Mouse (Mus musculus) kidney, embryonic 15.5 days (tissue): Measurements from ENCODE around the gene Dock10. TPM values are rescaled to one million over a fixed set of nuclear protein-coding genes. Genes with fewer than 3 reads are reported as not detected.

ENCODE experiments used
- ATAC-seq: fragments of 200-750 bp; cut with Nextera tagmentation; replicated peaks from 2 replicates; pipeline ENCODE4 v1.8.0; 2017; ENCODE audit warnings: moderate TSS enrichment; ENCODE audit not compliant: low FRiP score
- H3K27ac ChIP-seq: fragments of 300-500 bp; sonication (generic); 2 replicates; pipeline ENCODE4 v1.5.1; 2015; ENCODE audit warnings: mild to moderate bottlenecking, inconsistent platforms
- H3K27me3 ChIP-seq: fragments of 300-500 bp; sonication (generic); 2 replicates; pipeline ENCODE4 v1.6.1; 2015; ENCODE audit warnings: inconsistent platforms
- H3K36me3 ChIP-seq: fragments of 300-500 bp; sonication (generic); 2 replicates; pipeline ENCODE4 v1.6.1; 2015; ENCODE audit warnings: inconsistent platforms
- H3K4me1 ChIP-seq: fragments of 300-500 bp; sonication (generic); 2 replicates; pipeline ENCODE4 v1.6.1; 2015; ENCODE audit warnings: inconsistent platforms
- H3K4me2 ChIP-seq: fragments of 300-500 bp; sonication (generic); 2 replicates; pipeline ENCODE4 v1.6.1; 2015; ENCODE audit warnings: moderate library complexity, mild to moderate bottlenecking, inconsistent platforms
- H3K4me3 ChIP-seq: fragments of 300-500 bp; sonication (generic); replicated peaks from 2 replicates; pipeline ENCODE4 v1.5.1; 2015; ENCODE audit warnings: mild to moderate bottlenecking, inconsistent platforms
- H3K9ac ChIP-seq: fragments of 300-500 bp; sonication (generic); 2 replicates; pipeline ENCODE4 v1.6.1; 2015; ENCODE audit warnings: mild to moderate bottlenecking, inconsistent platforms
- H3K9me3 ChIP-seq: fragments of 300-500 bp; sonication (generic); replicated peaks from 2 replicates; pipeline ENCODE4 v1.6.1; 2016; ENCODE audit warnings: inconsistent platforms
- WGBS: fragments of 180-500 bp; shearing (Covaris S2); methylation state at CpG from one replicate; pipeline ENCODE4 v1.1.7; 2015; ENCODE audit warnings: mixed read lengths; 5-methylcytosine and 5-hydroxymethylcytosine counted together
- polyA plus RNA-seq: library from polyadenylated mRNA; unstranded; fragments of >200 nt; fragmentation: Nextera tagmentation; extraction: Ambion mirVana; gene quantifications from 2 replicates; pipeline ENCODE4 v1.2.1, GENCODE M21; 2015

Dock10 gene
- polyA plus RNA-seq, 1 experiment from 2014 or later, result 4.6 TPM

DNA sequence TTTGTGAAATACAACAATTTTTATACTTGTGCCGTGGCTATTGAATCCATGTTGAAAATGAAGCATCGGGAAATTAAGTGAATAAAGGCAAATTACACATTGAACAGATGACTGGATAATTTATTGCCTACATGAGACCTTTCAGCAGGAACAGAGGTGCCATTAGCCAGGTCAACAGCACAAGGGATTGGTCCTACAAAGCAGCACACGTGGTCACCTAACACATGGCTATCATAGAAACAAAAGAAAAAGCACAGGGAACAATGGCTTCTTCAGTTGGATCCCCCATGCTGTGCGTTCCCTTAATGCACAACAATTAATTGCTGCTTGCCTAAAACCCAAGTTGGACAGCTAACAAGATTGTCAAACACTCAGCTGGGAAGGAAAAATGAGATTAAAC is 133.8 kb downstream of the Dock10 start:
- WGBS, result 80% methylated on average over 4 of the region's 4 CpGs
- Histone ChIP-seq H3K4me3 (no peak overlapping the region), H3K9me3 (no peaks in the 10 kb centered on the region), H3K9ac (no peak overlapping the region), H3K27ac (no peak overlapping the region), H3K4me1 (no peaks in the 10 kb centered on the region), H3K36me3 (no peaks in the 10 kb centered on the region), H3K4me2 (no peak overlapping the region), H3K27me3 (no peaks in the 10 kb centered on the region)
- ATAC-seq, result no peak

DNA sequence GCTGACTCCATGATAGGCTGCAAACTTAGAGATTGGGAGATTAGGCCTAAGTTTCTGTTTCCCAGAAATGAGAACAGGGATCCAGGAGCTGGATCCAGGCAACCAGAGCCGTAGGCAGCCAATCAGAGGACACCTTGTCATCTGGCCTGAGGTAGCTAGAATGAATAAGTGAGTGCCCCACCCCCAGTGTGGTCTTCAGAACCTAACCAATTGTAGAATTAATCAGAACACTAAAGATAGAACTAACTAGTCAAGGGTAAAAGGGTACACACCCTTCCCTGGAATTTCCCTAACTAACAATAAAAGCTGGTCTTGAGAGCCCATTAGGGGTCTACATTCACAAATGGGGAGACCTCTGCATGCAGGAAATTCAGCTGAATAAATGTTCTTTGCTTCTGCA is 135.7 kb downstream of the Dock10 start:
- no peak overlapping the region for H3K4me2 ChIP-seq
- no peak overlapping the region for H3K27ac ChIP-seq
- H3K36me3 ChIP-seq, result no peaks in the 10 kb centered on the region
- no peaks in the 10 kb centered on the region for H3K27me3 ChIP-seq
- no peak for ATAC-seq
- H3K9ac ChIP-seq, result no peak overlapping the region
- no peak overlapping the region for H3K4me3 ChIP-seq
- WGBS, result 91% methylated on average over 1 of the region's 1 CpGs
- H3K4me1 ChIP-seq, result no peaks in the 10 kb centered on the region
- H3K9me3 ChIP-seq, result no peaks in the 10 kb centered on the region

DNA sequence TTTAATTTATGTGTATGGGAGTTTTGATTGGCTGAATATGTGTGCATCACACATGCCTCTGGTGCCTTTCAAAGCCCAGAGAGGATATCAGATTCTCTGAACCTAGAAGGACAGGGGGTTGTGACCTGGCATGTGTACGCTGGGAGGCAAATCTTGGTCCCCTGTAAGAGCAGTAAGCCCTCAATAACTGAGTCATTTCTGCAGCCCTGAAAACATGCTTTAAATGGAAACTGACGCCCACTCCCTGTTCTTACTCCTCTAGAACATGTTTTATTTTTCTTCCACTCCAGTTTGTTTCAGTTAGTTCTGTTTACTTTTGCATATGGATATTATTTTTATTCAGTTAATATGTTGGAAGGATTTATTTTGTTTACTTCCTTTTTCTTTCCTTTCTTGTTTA is 139.2 kb downstream of the Dock10 start:
- Histone ChIP-seq H3K9me3 (no peaks in the 10 kb centered on the region), H3K4me1 (no peaks in the 10 kb centered on the region), H3K9ac (no peak overlapping the region), H3K27me3 (no peaks in the 10 kb centered on the region), H3K27ac (no peak overlapping the region), H3K4me3 (no peak overlapping the region), H3K4me2 (no peak overlapping the region), H3K36me3 (no peaks in the 10 kb centered on the region)
- 69% methylated on average over 2 of the region's 2 CpGs for WGBS
- ATAC-seq, result no peak

DNA sequence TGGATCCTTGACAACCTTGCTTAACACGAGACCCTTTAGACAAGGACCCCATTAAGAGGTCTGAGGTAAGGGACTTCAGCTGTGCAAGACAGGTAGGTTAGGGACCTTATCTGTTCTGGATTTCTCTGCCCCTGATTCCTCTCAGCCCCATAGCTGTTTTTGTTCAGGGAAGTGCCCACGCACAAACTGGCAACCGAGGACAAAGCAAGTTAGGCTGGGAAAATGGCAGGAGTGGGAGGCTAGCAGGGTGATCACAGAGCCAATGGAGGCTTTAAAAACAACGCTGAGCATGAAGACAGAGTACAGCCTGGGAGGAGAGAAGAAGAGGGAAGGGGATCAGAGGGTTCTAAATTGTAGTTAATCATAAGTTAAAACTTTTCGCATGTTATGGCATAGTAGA is 141.7 kb downstream of the Dock10 start:
- no peak overlapping the region for H3K4me3 ChIP-seq
- H3K9ac ChIP-seq, result no peak overlapping the region
- no peaks in the 10 kb centered on the region for H3K36me3 ChIP-seq
- no peak overlapping the region for H3K4me2 ChIP-seq
- H3K27ac ChIP-seq, result no peak overlapping the region
- no peaks in the 10 kb centered on the region for H3K9me3 ChIP-seq
- WGBS, result 83% methylated on average over 5 of the region's 5 CpGs
- no peaks in the 10 kb centered on the region for H3K4me1 ChIP-seq
- H3K27me3 ChIP-seq, result no peaks in the 10 kb centered on the region
- ATAC-seq, result no peak

DNA sequence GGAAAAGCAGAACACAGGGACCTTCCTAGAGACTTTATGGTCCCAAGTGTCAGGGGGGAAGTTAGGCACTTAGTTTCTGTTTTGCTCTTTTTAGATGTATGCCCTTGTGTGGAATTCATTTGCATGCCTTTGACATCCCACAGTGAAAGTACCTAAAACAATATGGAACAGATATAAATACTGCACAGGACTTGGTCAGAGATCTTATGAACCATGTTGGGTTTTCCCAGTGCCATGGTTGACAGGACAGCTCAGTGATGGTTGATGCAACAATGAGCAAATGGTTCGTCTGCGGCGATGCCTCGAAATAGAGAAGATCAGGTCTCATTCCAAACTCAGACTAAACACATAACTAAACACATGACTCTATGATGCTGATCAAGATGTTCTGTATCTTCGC is 143.6 kb downstream of the Dock10 start:
- Histone ChIP-seq H3K4me1 (no peaks in the 10 kb centered on the region), H3K4me2 (no peak overlapping the region), H3K9me3 (no peaks in the 10 kb centered on the region), H3K27me3 (no peaks in the 10 kb centered on the region), H3K9ac (no peak overlapping the region), H3K27ac (no peak overlapping the region), H3K4me3 (no peak overlapping the region), H3K36me3 (no peaks in the 10 kb centered on the region)
- no peak for ATAC-seq
- 92% methylated on average over 5 of the region's 5 CpGs for WGBS

DNA sequence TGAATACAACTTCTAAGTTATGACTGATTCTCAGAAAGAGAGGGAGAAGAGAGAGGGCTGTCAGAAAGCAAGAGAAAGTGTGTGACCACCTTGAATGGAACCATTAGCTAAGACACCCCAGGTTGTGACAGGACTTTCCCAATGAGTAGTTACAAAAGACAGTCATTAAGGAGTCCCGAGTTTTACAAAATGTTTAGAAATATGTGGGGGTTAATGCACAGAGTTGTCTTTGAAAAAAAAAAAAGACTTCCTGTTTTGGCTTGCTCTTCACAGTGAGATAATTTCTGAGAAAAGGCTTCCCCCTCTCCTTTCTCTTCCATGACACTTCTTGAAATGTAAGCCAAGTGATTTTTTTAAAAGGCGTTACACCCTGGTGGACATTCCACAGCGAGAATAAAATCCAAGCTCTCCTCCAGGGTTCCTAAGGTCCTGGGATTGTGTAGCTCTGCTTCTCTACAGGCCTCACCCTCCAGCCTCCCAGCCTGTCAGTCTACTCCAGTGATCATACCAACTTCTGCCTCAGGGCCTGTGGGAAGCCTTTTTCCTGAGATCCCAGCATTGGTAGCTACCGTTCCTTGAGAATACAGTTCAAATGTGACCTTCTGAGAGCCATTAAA is 144.8 kb downstream of the Dock10 start:
- Histone ChIP-seq H3K36me3 (no peaks in the 10 kb centered on the region), H3K9ac (no peak overlapping the region), H3K4me1 (no peaks in the 10 kb centered on the region), H3K4me2 (no peak overlapping the region), H3K4me3 (no peak overlapping the region), H3K27me3 (no peaks in the 10 kb centered on the region), H3K27ac (no peak overlapping the region), H3K9me3 (no peaks in the 10 kb centered on the region)
- ATAC-seq, result no peak
- WGBS, result 66% methylated on average over 4 of the region's 4 CpGs

DNA sequence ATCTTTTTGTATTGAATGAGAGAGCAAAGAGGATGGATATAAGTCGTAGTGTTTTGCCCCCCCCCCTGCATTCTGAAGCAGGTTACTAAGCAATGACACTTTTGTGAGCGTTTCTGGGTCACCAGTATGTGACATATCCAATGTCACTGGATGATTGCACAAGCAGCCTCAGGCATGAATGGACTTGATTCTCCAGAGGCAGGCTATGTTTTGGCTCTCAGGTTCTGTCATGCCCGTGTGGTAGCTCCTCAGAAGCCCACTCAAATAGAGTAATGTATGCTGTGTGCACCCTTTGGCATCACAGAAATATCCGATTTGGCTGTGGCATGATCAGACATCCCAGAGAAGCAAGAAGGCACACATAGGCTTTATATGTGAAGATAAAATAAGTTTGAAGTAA is 150.8 kb downstream of the Dock10 start:
- 69% methylated on average over 4 of the region's 4 CpGs for WGBS
- no peak overlapping the region for H3K4me3 ChIP-seq
- H3K4me2 ChIP-seq, result no peak overlapping the region
- H3K4me1 ChIP-seq, result no peaks in the 10 kb centered on the region
- no peaks in the 10 kb centered on the region for H3K9me3 ChIP-seq
- H3K9ac ChIP-seq, result no peak overlapping the region
- H3K36me3 ChIP-seq, result no peaks in the 10 kb centered on the region
- no peaks in the 10 kb centered on the region for H3K27me3 ChIP-seq
- ATAC-seq, result no peak
- no peak overlapping the region for H3K27ac ChIP-seq

DNA sequence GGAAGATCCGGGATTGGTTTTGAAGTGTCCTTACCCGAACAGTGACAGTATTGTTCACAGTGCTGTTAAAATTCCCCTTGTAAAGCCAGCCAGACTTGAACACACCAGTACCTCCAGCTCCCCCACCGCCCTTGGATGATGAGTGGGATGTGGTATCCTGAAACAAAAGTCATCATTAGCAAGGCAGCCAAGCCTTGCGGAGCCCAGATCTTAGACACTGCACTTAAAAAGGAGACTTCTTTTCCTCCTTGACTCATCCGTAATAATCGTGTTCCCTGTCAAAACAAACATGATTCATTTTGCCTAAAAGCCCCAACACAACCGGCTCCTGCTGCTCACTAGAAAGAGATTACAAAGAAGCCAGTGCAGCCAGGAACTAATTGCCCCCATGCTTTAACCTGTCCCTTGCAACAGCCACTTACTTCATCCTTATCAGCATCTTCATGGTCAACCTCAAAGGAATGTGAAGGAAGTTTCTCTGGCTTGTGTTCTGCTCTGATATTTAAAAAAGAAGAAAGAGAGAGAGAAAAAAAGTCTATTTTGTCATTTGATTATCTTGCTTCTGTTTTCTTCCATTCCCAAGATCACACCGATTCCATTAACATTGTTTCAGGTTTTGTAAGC is 152.1 kb downstream of the Dock10 start:
- Histone ChIP-seq H3K36me3 (no peaks in the 10 kb centered on the region), H3K4me2 (no peak overlapping the region), H3K9me3 (no peaks in the 10 kb centered on the region), H3K9ac (no peak overlapping the region), H3K4me3 (no peak overlapping the region), H3K27me3 (no peaks in the 10 kb centered on the region), H3K4me1 (no peaks in the 10 kb centered on the region), H3K27ac (no peak overlapping the region)
- no peak for ATAC-seq
- WGBS, result 54% methylated on average over 8 of the region's 8 CpGs

DNA sequence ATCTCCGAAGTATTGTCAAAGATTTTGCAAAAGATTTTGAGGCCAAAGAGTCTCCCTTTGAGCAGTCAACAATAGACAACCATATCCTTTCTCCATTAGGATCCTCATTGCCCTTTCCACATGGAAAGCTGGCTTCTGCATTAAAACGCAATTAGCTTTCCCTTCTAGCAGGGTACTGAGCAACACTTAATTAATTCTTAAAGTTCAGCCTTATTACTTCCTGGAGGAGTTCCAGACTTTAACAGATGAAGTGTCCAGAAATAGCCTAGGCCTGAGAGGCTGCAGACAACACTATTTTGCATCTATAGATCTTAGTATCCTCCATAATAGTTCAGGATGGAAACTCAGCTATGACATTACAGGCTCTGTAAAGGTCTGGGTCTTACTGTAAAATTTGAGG is 154.0 kb downstream of the Dock10 start:
- no peak overlapping the region for H3K9ac ChIP-seq
- WGBS, result 75% methylated on average over 2 of the region's 2 CpGs
- H3K27ac ChIP-seq, result no peak overlapping the region
- no peaks in the 10 kb centered on the region for H3K36me3 ChIP-seq
- H3K4me1 ChIP-seq, result no peaks in the 10 kb centered on the region
- H3K9me3 ChIP-seq, result no peaks in the 10 kb centered on the region
- H3K4me2 ChIP-seq, result no peak overlapping the region
- no peak for ATAC-seq
- no peaks in the 10 kb centered on the region for H3K27me3 ChIP-seq
- no peak overlapping the region for H3K4me3 ChIP-seq

DNA sequence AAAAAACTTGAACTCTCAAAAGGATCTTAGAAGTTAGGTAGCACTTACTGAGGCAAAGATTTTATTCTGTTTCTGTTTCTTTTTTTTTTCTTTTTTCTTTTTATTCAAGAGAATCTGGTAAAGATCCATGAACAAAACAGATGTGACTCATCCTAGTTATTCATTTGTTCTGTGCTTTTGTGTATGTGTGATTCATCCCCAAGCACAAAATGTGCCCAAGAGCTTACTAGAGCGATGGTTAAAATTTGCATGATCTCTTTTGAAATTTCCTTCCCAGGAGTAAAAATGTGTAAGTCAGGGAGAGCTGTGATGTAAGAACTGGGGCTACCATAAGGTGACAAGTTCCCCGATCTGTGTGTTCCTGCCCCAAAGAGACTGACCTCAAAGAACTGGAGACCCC is 155.2 kb downstream of the Dock10 start:
- H3K4me2 ChIP-seq, result no peak overlapping the region
- no peak for ATAC-seq
- H3K4me1 ChIP-seq, result no peaks in the 10 kb centered on the region
- no peaks in the 10 kb centered on the region for H3K9me3 ChIP-seq
- H3K9ac ChIP-seq, result no peak overlapping the region
- no peak overlapping the region for H3K27ac ChIP-seq
- no peaks in the 10 kb centered on the region for H3K36me3 ChIP-seq
- 92% methylated on average over 2 of the region's 2 CpGs for WGBS
- H3K27me3 ChIP-seq, result no peaks in the 10 kb centered on the region
- no peak overlapping the region for H3K4me3 ChIP-seq

DNA sequence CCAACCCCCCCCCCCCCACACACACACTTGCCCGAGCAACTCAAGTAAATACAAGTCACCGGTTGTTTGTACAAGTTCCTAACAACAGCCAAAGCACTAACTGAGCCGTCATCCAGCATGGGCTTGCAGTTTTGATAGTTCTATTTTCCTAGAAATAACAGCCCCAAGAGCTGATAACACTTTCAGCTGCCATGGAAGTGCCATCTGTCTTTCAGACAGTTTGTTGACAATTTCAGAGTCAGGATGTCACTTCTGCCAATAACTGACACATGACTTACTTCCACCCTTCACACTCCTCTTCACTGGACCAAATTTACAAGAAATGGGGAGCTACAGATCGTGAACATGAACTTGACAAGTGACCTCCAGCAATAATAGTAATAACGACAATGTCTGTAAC is 175.0 kb downstream of the Dock10 start:
- 61% methylated on average over 5 of the region's 5 CpGs for WGBS
- no peak overlapping the region for H3K9ac ChIP-seq

DNA sequence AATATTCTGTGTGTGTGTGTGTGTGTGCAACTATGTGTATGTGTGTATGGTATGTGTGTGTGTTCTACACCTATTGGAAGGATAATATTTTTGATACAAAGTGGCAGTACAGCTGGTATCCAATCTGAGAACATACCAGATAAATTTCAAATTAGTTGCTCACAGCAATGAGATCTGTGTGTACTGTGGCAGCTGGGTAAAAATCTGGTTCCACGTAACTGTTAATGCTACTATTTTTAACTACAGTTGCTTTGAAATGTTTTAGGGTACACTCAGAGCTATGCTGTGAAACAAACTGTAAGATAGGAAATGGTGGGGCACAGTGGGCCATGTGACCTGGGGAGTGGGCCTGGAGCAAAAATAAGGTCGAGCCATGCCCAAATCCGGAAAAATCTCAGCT is 176.1 kb downstream of the Dock10 start:
- Histone ChIP-seq H3K27me3 (no peaks in the 10 kb centered on the region), H3K4me2 (no peak overlapping the region), H3K9ac (no peak overlapping the region), H3K36me3 (no peaks in the 10 kb centered on the region), H3K4me3 (no peak overlapping the region), H3K27ac (no peak overlapping the region), H3K4me1 (no peaks in the 10 kb centered on the region), H3K9me3 (no peaks in the 10 kb centered on the region)
- ATAC-seq, result no peak
- 92% methylated on average over 3 of the region's 3 CpGs for WGBS

More for the DNA sequence above, 175.0 kb downstream of the Dock10 start:
- H3K4me1 ChIP-seq, result no peaks in the 10 kb centered on the region
- no peaks in the 10 kb centered on the region for H3K9me3 ChIP-seq
- no peak overlapping the region for H3K4me2 ChIP-seq
- no peak overlapping the region for H3K27ac ChIP-seq
- no peaks in the 10 kb centered on the region for H3K36me3 ChIP-seq
- ATAC-seq, result no peak
- H3K4me3 ChIP-seq, result no peak overlapping the region
- no peaks in the 10 kb centered on the region for H3K27me3 ChIP-seq

DNA sequence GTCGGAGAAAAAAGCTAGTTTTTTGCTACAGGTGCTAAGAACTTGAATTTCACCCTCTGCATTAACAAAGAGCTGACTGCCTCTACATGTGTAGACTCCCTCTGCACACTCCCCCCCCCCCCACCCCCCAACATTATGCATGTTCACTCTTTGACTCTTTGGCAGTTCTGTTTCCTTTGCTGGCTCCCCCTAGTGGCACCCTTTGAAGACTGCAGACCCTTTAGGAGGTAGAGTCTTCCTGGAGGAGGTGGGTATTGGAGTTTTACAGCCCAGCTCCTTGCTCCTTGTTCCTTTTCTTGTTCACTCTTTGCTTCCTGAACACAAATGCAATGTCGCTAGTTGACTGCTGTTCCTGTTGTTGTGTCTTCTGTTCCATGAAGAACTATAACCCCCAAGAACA is 181.4 kb downstream of the Dock10 start:
- Histone ChIP-seq H3K36me3 (no peaks in the 10 kb centered on the region), H3K4me3 (no peak overlapping the region), H3K4me1 (no peaks in the 10 kb centered on the region), H3K9ac (no peak overlapping the region), H3K9me3 (no peaks in the 10 kb centered on the region), H3K27me3 (no peaks in the 10 kb centered on the region), H3K4me2 (no peak overlapping the region), H3K27ac (no peak overlapping the region)
- no peak for ATAC-seq
- WGBS, result 86% methylated on average over 2 of the region's 2 CpGs
